Mouse (Mus musculus): ENCODE measurements around the gene Tmem204. TPM values are rescaled to one million over a fixed set of nuclear protein-coding genes. Genes with fewer than 3 reads are reported as not detected.

Tmem204 gene
- total and polyA plus RNA-seq, 3 experiments, result 0.10 TPM; not detected in 2

DNA sequence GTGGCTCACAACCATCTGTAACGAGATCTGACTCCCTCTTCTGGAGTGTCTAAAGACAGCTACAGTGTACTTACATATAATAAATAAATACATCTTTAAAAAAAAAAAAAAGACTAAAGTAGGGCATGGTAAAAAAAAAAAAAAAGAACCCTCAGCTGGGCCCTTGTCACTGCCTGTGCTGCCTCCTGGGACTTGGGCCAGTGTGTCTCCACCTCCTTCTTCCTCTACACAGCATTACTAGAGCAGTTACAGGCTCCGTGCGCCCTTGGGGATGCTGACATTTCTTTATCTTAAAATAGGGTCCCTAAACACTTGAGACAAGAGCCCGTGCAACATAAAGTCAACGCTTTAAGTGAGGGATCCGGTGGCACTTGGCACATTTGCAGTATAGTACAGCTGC lies 36.2 kb downstream of the Tmem204 start:
- Histone ChIP-seq H3K36me3 (ENCODE audit: control insufficient read depth in 1 of 2, insufficient read depth in 2 of 2, low read length in 2 of 2) (no peaks in the 10 kb centered on the region), H3K27me3 (ENCODE audit: control insufficient read depth in 1 of 2, insufficient read depth in 2 of 2, low read length in 2 of 2) (no peaks in the 10 kb centered on the region), H3K9me3 (replicated peaks; ENCODE audit: insufficient read depth, low read length) (no peaks in the 10 kb centered on the region), H3K4me3 (ENCODE audit: control insufficient read depth in 1 of 2, insufficient read depth in 1 of 2, low read depth in 2 of 2, low read length in 2 of 2) (no peak overlapping the region), H3K9ac (ENCODE audit: control insufficient read depth, low read depth, low read length, poor library complexity, severe bottlenecking) (no peak overlapping the region), H3K79me2 (ENCODE audit: control insufficient read depth, insufficient read depth, low read length, poor library complexity) (no peaks in the 10 kb centered on the region), H3K27ac (ENCODE audit: control insufficient read depth, low read depth, low read length) (no peak overlapping the region), H3K4me1 (ENCODE audit: control insufficient read depth in 1 of 2, insufficient read depth in 2 of 2, low read length in 2 of 2) (no peaks in the 10 kb centered on the region)
- no peak for TF ChIP-seq GATA1 (IDR thresholded peaks at IDR 0.05; ENCODE audit: low read depth, low read length)
- TF ChIP-seq ELF1 (IDR thresholded peaks at IDR 0.05; ENCODE audit: low read depth, low read length), result no peak
- TF ChIP-seq NELFE (IDR thresholded peaks at IDR 0.05; ENCODE audit: low read depth, low read length), result no peak
- no peak for TF ChIP-seq POLR2AphosphoS5 (IDR thresholded peaks at IDR 0.05; ENCODE audit: borderline replicate concordance, low read depth, low read length)
- TF ChIP-seq BHLHE40 (IDR thresholded peaks at IDR 0.05; ENCODE audit: borderline replicate concordance, low read depth, low read length), result no peak
- TF ChIP-seq ZC3H11A (IDR thresholded peaks at IDR 0.05; ENCODE audit: low read depth, low read length), result no peak
- no peak for TF ChIP-seq NRF1 (IDR thresholded peaks at IDR 0.05; ENCODE audit: insufficient read depth, low read depth, low read length, poor library complexity, severe bottlenecking)
- no peak for TF ChIP-seq POLR2A (IDR thresholded peaks at IDR 0.05; ENCODE audit: control insufficient read depth in 1 of 2, insufficient read depth in 1 of 2, low read depth in 1 of 2, low read length in 2 of 2, poor library complexity in 1 of 2)
- no peak for TF ChIP-seq CHD1 (IDR thresholded peaks at IDR 0.05; ENCODE audit: low read depth, low read length)
- TF ChIP-seq MYB (IDR thresholded peaks at IDR 0.05; ENCODE audit: low read depth, low read length), result no peak
- TF ChIP-seq JUND (IDR thresholded peaks at IDR 0.05; ENCODE audit: low read depth, low read length), result no peak
- no peak for TF ChIP-seq SMC3 (IDR thresholded peaks at IDR 0.05; ENCODE audit: low read depth, low read length)
- no peak for TF ChIP-seq HCFC1 (IDR thresholded peaks at IDR 0.05; ENCODE audit: low read depth, low read length)
- TF ChIP-seq ETS1 (IDR thresholded peaks at IDR 0.05; ENCODE audit: low read depth, low read length), result no peak
- TF ChIP-seq MEF2A (IDR thresholded peaks at IDR 0.05; ENCODE audit: extremely low read depth, insufficient replicate concordance, low read depth, low read length, poor library complexity, severe bottlenecking), result no peak
- no peak for TF ChIP-seq E2F4 (IDR thresholded peaks at IDR 0.05; ENCODE audit: borderline replicate concordance, low read depth, low read length)
- no peak for TF ChIP-seq USF1 (IDR thresholded peaks at IDR 0.05; ENCODE audit: low read depth, low read length)
- no peak for TF ChIP-seq MYC (IDR thresholded peaks at IDR 0.05; ENCODE audit: low read depth, low read length)
- DNase-seq (ENCODE audit: low read depth, low spot score), result no peak

DNA sequence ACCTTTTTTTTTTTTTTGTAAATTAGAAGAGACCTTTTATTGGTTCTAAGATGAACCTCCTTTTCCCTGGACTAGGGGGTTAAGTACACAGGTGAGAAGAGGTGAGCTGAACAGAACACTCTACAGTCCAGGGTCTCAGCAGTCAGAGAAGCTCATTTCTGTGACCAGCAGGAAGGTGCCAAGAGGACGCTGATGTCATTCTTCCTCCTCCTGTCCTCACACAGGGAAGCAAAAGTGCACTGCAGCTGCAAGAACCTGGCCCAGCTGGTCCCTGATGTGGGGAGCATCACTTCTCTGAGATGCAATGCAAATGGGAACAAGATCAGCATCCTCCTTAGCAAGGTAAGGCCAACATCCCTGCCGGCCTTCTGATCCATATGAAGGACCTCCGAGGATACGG lies 38.1 kb downstream of the Tmem204 start:
- Histone ChIP-seq H3K4me3 (ENCODE audit: control insufficient read depth in 1 of 2, insufficient read depth in 1 of 2, low read depth in 2 of 2, low read length in 2 of 2) (no peak overlapping the region), H3K27ac (ENCODE audit: control insufficient read depth, low read depth, low read length) (no peak overlapping the region), H3K9ac (ENCODE audit: control insufficient read depth, low read depth, low read length, poor library complexity, severe bottlenecking) (no peak overlapping the region), H3K9me3 (replicated peaks; ENCODE audit: insufficient read depth, low read length) (no peaks in the 10 kb centered on the region), H3K79me2 (ENCODE audit: control insufficient read depth, insufficient read depth, low read length, poor library complexity) (no peaks in the 10 kb centered on the region), H3K36me3 (ENCODE audit: control insufficient read depth in 1 of 2, insufficient read depth in 2 of 2, low read length in 2 of 2) (no peaks in the 10 kb centered on the region), H3K4me1 (ENCODE audit: control insufficient read depth in 1 of 2, insufficient read depth in 2 of 2, low read length in 2 of 2) (no peaks in the 10 kb centered on the region), H3K27me3 (ENCODE audit: control insufficient read depth in 1 of 2, insufficient read depth in 2 of 2, low read length in 2 of 2) (no peaks in the 10 kb centered on the region)
- TF ChIP-seq ZMIZ1 (IDR thresholded peaks at IDR 0.05; ENCODE audit: low read depth, low read length), result no peak
- TF ChIP-seq POLR2AphosphoS5 (IDR thresholded peaks at IDR 0.05; ENCODE audit: borderline replicate concordance, low read depth, low read length), result no peak
- TF ChIP-seq POLR2AphosphoS2 (IDR thresholded peaks at IDR 0.05; ENCODE audit: low read length), result no peak
- TF ChIP-seq POLR2A (IDR thresholded peaks at IDR 0.05; ENCODE audit: control insufficient read depth in 1 of 2, insufficient read depth in 1 of 2, low read depth in 1 of 2, low read length in 2 of 2, poor library complexity in 1 of 2), result no peak
- TF ChIP-seq NRF1 (IDR thresholded peaks at IDR 0.05; ENCODE audit: insufficient read depth, low read depth, low read length, poor library complexity, severe bottlenecking), result no peak
- no peak for TF ChIP-seq SMC3 (IDR thresholded peaks at IDR 0.05; ENCODE audit: low read depth, low read length)
- TF ChIP-seq USF1 (IDR thresholded peaks at IDR 0.05; ENCODE audit: low read depth, low read length), result no peak
- no peak for TF ChIP-seq USF2 (IDR thresholded peaks at IDR 0.05; ENCODE audit: borderline replicate concordance in 1 of 2, insufficient read depth in 1 of 2, low read depth in 1 of 2, low read length in 2 of 2)
- no peak for TF ChIP-seq ZKSCAN1 (IDR thresholded peaks at IDR 0.05; ENCODE audit: low read depth, low read length)
- TF ChIP-seq RAD21 (IDR thresholded peaks at IDR 0.05; ENCODE audit: low read depth, low read length), result no peak
- DNase-seq (ENCODE audit: low read depth, low spot score), result no peak
